Mouse (Mus musculus): Measurements from ENCODE around the gene Clip1.

DNA sequence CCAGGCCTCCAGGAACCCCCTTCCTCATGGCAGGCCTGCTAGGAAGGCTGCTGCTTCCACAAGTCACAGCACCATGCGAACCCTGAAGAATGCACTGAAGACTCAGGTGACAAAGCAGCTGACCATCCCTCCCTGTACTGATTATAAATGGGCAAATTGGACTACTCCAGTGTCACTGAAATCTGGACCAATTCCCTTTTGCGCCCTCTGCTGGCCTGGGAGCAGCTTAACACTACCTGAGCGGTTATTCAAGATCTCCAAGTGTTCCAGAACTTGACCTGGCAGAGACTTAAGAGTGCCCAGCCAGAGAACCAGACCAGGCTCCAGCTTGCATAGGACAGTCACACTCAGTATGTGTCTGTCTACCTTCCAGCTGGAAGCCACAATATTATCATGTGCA, 14.8 kb upstream of the Clip1 start:
- TF ChIP-seq GATA1 (IDR thresholded peaks at IDR 0.05; ENCODE audit: borderline replicate concordance, low read length) (no peak), FLI1 (IDR thresholded peaks at IDR 0.05; ENCODE audit: low read length) (no peak)

All from megakaryocyte, embryonic 14.5 days (primary cell).